Mouse (Mus musculus) cortical plate, adult 2 months (tissue): ENCODE data around the gene H2-Ke6.

ENCODE experiments used
- CTCF ChIP-seq: fragments of 200-500 bp; IDR thresholded peaks from 2 replicates; pipeline ENCODE4 v1.5.1; 2011; ENCODE audit warnings: mild to moderate bottlenecking, control low read depth, low read length; ENCODE audit not compliant: insufficient read depth; ENCODE audit errors: extremely low read depth
- POLR2A ChIP-seq: fragments of 200-500 bp; IDR thresholded peaks from 2 replicates; pipeline ENCODE4 v1.6.1; 2011; ENCODE audit warnings: mild to moderate bottlenecking, low read length, control low read depth; ENCODE audit not compliant: insufficient read depth; ENCODE audit errors: extremely low read depth

DNA sequence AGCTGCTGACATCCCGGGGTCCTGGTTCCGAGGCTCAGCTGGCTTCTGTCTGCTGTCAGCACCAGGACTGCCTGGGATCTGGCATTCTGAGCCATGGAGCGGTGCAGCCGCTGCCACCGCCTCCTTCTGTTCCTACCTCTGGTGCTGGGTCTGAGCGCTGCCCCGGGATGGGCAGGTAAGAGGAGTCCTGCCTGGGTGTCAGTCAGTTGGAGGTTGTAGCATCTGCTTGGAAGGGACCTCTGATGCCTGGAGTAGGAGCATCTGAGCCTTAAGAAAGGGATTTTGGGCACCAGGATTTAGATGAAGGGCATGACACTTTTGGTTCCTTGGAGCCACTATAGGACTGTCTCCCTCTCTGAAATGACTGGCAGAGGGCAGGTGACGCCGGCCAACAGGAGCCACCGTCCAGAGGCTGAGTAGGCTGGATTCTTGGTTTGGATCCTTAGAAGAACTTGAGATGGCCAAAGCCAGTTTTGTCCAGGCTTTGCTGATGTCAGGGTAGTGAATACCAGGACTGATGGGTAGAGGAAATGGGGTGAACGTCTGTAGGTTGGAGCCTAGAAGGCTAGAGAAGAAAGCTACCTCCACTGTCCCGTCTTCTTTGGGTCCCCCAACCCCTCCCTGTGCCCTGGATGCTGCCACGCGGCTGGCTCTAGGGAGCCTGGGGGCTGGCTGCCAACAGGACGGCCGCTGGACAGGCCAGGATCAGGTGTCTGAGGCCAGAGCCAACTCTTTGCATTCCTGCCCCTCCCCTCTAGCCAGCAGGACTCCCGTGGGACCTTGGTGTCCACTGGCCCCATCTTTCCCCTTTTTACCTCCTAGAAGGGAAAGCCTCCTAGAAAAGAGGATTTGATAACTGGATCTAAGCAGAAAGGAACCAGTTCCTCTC, 11.9 kb upstream of the H2-Ke6 start:
- TF ChIP-seq CTCF: no peak
- TF ChIP-seq POLR2A: no peak
